Mouse (Mus musculus) thymus, postnatal 4 days (tissue): ENCODE measurements around the gene Hpd.

Source experiments
- DNase-seq: peaks from one replicate; pipeline ENCODE4 v3.0.0; 2021

Hpd gene

DNA sequence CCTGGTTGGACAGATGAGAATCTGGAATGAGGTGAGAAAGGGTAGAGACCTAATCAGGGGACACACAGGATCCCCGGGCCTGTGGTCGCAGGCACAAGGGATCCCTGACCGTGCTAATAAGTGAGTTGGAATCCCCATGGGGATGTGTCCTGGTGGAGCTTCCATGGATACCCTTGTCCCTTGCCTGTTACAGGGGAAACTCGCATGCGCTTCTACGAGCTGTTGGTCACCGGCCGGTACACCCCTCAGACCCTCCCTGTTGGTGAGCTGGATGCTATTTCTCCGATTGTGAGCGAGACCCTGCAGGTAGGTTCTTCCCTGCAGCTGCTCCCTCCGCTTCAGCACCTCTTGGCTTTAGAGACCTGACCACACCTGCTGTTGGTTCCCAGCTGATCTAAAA lies 36.2 kb downstream of the Hpd start:
- DNase-seq = no peak

DNA sequence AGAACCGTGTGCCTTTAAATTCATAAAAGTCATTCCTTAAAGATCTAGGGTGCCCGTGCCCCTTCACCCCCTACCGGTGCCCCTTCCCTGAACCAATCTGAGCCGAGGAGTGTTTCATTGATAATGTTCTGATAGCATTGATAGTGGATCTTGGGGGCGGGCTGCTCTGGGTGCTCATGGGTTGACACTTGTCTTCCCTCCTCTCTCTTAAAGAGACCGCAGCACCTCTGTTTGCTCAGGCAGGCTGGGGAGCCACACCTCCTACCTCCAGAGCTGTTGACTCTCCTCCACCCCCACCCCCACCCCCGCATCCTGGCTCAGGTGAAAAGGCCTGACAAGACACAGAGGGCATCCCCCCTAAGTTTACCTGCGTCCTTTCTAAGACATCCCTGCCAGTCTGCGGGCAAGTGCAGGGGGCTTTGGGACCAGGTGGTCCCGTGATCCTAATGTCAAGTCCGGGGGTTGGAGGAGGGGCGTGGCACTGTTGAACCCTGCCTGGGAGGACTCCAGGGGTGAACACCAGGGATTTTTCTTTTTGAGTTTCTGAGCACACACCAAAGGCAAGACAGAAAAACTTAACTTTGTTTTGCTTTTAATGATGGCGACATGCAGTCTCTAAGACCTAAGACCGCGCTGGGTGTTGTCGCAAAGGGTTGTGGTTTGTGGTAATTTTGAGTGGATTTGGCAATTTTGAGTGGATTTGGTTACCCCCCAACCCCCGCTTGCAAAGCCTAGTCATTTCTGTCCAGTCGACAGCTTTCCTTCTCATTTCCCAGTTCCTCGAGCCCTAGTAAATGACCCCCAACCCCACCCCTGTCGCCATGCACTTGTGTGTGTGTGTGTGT lies 37.6 kb downstream of the Hpd start:
- peak; percentile 58 for DNase-seq

DNA sequence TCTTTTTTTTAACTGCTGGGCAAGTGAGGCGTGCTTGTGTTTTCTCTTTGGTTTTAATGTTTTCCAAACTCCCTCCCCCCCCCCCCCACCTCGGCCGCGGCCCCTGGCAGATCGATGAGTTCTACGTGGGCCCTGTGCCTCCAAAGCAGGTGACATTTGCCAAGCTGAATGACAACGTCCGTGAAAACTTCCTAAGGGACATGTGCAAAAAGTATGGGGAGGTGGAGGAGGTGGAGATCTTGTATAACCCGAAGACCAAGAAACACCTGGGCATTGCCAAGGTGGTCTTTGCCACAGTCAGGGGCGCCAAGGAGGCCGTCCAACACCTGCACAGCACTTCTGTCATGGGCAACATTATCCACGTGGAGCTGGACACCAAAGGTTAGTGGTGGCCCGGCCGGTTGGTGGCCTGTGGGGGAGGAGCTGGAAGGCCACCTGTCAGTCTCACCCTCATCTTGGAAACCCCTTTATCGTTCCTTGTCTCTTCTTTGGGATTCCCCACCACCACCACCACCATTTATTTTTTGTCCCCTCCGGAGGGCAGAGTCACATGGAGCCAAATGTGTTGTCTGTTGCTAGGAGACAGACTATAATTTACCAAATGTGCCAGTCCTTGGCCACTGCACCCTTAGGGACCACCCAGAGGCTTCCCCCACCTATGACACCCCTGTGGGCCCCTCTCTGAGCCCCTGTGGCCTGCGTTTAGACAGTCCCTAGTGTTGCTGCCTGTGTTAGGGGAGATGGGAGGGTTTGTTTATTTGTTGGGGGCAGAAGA lies 38.4 kb downstream of the Hpd start:
- no peak for DNase-seq

DNA sequence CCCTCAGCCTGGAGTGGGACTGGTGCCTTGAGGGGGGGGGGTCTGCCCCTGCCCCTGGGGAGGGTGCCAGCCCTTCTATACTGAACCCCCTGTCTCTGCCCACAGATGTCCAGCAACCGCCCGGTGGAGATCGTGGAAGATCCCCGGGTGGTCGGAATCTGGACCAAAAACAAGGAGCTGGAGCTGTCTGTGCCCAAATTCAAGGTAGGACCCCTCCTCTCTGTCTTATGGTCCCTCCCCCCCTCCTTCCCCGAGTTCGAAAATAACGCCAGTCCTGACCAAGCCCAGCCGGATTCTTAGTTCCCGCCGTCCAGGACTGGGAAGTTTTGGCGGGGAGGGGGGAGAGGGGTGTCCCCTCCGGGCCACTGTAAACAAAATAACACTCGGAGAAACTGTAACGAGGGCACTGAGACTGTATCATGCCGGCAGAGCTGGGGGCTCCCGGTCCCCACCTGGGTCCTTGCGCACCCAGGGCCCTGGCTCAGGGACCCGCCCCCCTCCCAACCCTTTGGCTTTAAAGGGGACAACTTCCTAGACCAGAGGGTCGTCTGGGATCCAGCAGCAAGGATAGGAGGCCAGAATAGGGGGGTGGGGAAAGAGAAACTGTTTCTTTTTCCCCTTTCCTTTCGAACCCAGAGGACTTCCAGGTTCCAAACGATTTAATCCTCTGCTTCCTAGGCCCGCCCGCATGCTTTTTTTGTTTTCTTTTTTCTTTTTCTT lies 39.1 kb downstream of the Hpd start:
- DNase-seq = peak; percentile 51

DNA sequence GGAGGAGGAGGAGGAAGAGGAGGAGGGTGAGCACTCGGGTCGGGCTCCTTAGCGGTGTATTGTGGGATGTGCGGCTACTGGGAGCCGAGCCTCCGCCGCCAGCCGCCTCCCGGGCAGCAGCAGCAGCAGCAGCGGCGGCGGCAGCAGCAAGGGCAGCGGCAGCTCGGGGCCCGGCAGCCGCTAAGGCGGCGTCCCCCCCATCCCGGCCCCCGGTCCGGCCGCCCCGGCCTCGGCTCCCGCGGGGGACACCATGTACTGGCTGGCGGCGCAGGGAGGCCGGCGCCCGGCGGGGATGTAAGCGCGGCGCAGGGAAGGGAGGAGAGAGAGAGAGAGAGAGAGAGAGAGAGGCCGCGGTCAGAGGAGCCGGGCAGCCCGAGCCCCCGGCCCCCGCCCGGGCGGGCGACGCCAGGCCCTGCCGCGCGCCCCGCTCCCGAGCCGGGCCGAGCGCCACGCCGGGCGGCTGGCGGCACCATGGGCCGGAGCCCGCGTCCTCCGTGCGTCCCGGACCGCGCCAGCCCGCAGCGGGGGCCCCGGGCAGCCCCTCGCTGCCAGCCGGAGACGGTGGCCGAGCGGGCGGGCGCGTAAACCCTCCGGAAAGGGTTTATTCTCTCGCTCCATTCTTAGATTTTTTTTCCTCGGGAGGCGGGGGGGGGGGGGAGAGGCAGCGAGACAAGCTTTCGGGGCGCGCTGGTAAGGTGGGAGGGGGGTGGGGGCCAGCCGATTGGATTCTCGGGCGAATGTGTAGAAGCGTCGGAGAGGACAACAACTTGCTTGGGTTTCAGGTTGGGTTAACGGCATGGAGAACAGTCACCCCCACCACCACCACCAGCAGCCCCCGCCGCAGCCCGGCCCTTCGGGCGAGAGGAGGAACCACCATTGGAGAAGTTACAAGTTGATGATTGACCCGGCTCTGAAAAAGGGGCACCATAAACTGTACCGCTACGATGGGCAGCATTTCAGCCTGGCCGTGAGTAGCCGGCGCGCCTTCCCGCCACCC lies 40.1 kb downstream of the Hpd start, which contains the start of gene Setd1b:
Gene Setd1b, plus strand, starts transcription at position 33 of the 997 bp plus-strand sequence.
- peak; percentile 73 for DNase-seq

DNA sequence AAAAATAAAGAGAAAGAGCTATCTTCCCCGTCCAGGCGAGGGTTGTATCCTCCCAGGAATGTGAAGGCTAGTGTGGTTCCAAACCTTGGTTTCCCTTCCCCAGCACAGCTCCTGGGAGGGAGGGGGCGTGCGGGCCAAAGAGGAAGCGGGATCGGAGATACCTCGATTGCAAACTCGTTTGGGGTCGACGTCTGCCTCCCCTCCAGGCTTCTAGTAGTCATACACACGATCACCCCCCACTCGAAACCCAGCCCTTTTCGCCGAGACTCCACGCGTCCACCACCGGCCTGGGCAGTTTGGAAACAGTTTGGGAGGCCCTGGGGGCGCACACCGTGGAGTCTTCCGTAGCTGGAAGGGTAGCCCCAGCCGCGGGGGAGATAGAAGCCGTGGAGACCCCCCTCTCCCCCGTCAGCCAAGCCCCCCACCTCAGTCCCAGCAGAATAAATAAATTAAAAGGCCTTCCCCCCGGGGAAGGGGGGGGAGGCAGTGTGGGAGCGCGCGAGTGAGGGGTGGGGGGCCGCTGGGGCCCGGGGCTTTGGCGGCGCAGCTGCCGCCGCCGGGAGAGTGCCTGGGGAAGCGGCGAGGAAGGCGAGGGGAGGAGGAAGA lies 40.9 kb downstream of the Hpd start:
- peak; percentile 74 for DNase-seq

DNA sequence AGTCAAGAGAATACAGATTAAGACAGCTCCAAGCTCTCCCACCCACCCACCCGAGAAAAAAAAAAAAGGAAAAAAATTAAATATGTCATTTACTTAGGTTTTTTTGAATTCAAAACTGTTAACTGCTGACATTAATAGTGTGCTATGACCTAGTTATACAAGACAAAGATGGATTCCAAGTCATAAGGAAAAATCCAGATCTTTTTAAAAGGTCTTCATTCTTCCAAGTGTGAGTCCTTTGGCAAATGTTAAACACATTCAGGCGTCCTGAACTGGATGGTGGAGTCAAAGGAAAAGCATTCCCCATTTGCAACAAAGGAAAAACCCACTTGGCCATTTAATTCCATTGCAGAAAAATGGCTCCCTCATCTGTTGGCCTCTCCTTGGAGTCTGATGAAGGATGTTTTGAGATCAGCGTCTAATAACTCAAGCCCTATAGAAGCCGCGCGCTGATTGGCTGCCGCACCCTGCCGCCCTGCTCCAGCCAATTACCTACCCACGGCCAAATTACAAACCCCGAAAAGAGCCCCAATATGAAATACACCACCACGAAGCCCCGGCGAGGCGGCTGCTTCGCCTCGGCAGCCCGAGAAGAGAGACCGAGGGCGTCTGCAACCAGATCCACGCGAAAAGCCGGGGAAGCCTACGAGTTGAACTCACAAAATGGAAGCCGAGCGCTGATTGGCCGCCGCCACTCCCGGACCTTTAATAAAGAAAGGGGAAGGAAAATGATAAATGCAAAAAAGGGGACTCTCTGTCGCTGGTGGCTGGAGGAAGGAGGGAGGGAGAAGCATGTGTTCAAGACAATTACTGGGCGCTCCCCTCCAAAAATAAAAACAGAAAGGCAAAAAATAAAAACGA lies 41.6 kb downstream of the Hpd start:
- DNase-seq = peak; percentile 86

DNA sequence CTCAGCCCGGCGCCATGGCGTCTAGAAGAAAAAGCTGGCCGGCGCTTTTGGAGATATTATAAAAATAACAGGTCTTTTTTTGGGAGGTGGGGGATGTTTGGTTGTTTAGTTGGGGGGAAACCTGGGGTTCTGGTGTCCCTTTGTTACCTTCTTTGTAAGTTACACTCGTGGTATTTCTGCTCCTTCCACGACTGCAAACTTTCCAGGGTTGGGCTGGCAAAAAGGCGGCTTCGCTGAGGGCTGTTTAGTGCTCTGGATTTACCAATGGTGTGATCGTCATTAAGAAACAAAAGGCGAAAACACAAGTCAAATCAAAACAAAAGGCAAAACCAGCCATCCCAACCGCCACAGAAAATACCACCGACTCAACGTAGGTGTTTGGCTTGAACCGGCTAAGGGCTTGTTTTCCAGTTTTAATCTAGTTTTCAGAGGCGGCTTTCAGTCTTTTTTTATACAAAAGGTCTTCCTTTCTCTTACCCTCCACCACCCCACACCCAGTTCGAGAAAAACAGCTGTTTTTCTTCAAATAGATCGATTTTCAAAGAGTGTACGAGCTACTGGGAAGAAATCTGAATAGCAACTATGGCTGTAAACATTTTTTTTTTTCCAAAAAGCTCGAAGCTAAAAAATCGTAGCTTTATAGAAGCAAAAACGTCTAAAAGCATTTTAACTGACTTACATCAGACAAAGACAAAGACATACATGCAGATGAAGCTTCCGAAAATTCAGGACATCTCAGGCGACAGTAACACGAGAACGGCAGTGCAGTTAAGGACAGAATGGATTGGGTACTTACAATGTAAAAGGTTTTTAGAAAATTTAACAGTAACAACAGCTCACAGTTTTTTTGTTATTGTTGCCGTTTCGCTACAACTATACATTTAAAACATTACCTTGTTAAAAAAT lies 42.6 kb downstream of the Hpd start:
- peak; percentile 57 for DNase-seq

DNA sequence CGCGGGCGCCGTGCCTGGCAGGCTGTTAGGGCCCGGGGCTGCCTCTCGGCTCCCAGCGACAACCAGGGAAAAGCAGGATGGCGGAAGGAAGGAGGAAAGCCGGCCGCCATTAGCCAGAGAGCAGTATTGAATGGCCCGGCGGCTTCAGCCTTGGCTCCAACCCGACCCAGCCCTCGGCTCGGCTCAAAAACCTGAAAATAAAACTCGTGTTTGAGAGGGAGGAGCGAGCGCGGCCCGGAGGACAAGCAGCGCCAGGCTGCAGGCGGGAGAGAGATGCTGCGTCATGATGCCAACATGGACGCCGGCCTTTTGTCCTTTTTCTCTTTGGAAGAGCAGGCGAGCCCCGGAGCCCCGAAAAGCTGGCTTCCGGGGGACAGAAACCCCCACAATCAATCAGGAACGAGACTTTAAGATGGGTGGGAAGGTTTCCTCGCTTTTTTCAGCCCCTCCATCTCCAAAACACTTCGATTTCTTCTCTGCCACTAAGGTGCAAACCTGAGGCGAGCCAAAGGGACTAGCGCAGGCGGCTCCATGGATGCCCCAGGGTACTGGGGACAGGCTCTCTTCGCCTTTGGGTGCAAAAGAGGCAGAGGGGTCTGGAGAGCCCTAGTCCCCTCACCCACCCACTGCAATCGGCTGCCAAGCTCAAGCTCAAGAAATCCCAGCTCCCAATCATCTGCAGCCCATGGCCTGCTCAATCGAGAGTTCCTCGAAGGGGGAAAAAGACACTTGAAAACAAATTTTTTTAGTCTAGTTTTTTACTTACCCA lies 43.4 kb downstream of the Hpd start:
- DNase-seq = peak; percentile 82

DNA sequence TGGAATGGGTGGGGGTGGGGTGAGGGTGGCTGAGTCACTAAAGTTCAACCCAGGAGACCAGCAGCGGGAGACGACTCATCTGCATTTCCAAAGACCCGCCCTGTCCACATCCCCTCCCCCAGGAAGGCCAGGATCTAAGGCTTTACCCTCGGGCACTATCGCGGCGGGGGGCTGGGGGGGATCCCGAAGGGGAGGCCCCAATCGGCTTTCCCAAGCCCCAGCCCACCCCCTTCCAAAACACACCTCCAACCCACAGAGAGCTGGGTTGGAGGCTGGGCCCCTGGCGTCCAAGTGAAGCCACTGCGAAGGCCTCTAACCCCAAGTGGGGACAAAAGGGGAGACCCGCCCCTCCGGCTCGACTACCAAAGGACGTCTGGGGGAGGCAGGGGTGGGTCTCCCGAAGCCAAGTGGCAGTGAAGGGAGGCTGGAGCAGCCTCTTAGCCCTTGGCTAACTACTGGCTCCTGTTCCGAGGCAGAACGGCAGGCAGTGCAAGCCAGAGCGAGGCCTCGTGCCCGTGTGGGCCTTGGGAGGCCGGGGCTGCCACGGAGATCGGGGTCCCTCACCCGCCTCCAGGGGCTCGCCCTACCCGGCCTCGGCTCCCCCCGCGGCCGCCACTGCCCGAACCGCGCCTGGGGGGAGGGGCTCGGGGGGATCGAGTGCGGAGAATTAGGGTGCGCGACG lies 44.2 kb downstream of the Hpd start:
- peak; percentile 68 for DNase-seq

DNA sequence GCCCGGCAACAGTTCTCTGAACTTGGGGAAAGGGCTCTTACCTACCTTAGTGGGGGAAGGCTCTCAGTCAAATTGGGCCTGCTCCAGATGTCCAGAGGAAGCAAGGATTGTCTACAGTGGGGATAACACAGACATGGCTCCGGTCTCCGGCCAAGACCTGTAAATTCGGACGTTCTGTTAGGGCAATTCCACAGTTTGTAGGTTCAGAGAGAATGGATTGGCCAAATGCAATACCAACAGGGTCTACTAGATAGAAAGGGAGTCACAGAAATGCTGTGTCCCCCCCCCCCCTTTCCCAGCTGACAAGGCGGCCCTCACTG lies 44.7 kb downstream of the Hpd start:
- no peak for DNase-seq

DNA sequence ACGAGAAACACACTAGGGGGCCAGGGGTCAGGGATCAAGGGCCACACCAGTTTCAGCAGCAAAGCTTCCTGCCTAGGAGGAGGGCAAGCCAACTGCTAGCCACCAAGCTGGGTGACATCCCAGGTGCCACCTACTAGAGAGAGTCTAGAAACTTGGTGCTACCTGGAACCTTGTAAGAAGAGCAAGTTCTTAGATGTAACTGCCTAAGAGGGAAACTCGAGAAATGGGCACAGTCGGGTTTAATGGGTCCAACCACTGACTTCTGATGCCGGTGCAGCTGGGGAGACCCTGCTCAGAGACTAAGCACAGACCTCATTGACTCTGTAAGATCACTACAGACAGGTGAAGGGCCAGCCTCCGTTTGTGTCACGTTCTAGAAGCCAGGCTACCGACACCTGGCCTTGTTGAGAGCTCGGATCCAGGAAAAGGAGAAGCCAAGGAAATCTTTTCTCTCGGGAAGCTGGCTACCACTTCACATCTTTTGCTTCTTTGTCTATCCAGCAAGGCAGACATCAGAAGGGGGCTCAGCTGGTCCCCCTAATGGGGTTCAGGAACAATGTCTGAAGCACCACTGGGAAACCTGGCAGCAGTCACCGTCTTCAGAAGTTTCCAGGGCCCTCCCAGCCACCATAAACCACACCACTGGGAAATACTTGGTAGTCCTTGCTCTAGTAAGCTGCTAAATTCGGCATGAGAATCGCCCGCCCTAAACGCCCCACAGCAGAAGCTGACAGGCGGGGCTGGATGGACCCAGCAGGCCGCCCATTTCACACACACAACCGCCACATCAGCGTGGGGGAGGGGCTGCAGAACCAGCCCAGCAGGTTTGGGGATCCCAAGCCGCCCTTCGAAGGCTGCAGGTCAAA lies 45.2 kb downstream of the Hpd start:
- DNase-seq = peak; percentile 78

DNA sequence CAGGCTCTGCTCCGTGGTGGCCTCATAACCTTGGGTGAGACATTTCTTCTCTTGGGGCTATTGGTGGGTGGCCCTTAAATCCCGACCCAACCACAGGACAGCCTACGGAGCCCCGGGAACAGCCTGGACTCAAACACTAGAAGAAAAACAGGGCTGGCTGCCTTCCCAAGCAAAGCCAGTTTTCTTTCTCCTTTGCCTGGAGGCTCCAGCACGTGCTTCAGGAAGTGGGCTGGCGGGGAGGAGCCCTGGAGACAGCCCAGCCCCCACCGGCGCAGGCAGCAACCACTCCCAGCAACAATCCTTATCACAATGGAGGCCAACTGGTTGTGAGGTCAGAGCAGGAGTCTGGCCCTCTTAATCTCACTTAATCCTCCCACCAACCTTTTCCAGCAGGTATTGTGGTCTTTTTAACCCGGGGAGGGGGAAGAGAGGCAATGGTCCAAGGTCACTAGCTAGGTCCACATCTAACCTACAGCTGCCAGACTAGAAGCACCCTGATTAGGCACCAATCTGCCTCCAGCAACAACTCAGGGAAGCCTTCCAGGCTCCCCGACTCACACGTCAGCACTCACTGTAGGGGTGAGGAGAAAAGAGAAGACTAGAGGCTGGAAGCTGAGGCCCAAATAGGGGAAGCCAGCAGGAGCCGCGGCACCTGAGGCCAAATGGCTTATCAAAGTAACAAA lies 46.0 kb downstream of the Hpd start:
- peak; percentile 77 for DNase-seq

DNA sequence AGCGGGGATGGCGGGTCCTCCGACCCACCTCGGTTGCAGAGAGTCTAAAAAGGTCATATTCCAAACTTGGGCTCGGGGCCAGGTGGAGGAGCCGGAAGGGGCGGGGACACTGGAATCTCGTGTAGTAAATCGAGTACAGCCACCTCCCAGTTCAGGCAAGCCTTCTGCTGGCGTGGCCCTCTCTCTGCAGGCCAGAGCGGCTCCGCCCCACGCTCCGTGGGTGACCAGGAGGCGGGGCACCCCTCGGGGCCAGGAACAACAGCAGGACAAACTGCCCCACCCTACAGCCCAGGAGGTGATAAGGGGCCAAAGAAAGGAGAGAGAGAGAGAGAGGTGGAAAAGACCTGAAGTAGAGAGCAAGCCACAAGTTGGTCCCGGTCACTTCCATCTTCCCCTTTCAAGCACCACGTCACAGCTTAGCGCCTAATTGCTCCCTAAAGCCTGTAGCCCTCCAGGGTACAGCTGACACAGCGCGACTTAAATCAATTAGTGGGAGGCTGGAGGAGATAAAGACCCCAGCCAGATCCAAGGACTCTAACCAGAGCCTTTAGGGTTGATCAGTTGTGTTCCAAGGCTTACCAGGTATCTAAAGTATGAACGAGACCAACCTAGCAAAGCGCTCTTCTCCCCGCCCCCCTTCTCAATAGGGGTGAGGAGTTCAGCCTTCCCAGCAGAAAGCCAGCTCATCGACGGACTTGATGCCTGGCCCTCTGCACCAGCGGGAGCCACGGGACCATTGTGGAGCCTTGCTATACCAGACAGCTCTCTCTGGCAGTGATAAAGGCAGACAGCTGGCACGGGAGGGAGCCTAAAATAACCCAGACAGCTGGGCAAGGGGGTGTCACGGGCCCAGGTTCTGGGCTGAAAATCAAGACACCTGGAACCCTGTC lies 46.8 kb downstream of the Hpd start:
- peak; percentile 55 for DNase-seq

DNA sequence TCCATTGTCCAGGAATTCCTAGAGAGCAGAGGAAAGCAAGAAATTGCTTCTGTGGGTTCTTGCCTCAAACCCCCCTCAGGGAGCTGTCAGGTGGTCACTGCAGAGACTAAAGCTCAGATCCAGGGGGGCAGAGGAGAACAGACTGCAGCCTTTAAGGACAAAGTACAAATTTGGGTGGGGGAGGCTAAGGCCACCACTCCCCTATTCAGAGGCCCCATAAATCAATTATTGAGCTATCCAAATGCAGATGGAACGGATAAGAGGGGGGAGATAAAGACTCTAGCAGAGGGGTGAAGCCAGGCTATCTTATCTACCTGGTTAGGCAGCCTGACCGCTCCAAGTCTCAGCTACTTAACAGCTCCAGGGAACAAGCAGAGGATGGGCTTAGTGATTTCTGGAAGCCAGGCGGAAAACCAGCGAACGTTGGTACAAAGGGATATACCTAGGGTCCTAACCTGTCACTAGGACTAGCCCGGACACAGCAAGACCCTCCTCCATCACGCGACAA lies 47.6 kb downstream of the Hpd start:
- no peak for DNase-seq
